Mouse (Mus musculus) T-helper 1 cell (primary cell): ENCODE measurements around the gene Ipo4.

Experiments used
- in situ Hi-C: fragments of 300-600 bp; cut with MboI, MseI; formaldehyde crosslinking; loops from one replicate; pipeline ENCODE4 v1.15.1; 2025; ENCODE audit warnings: high pct_unique_total_duplicates

Gene Ipo4

GRCm38 (mm10) chr14:55590748-55591330 is 44.9 kb downstream of the Ipo4 start, which contains the start of gene Psme2:
Gene Psme2, minus strand, starts transcription at chr14:55591113.
- in situ Hi-C loops = no loop called here

GRCm38 (mm10) chr14:55589771-55590448 is 45.8 kb downstream of the Ipo4 start:
- in situ Hi-C loops = no loop called here

GRCm38 (mm10) chr14:55589271-55589670 is 46.5 kb downstream of the Ipo4 start:
- in situ Hi-C loops = no loop called here

GRCm38 (mm10) chr14:55586149-55586548 is 49.6 kb downstream of the Ipo4 start:
- in situ Hi-C loops = no loop called here

- in situ Hi-C loops = no loop called here
Measured at GRCm38 (mm10) chr14:55585566-55585960, 50.2 kb downstream of the Ipo4 start.

- in situ Hi-C loops = no loop called here
Measured at GRCm38 (mm10) chr14:55584702-55585565, 50.8 kb downstream of the Ipo4 start, which contains the start of gene Emc9. Gene Emc9, minus strand, starts transcription at chr14:55585302.

GRCm38 (mm10) chr14:55584303-55584701 is 51.5 kb downstream of the Ipo4 start:
- in situ Hi-C loops = no loop called here

- in situ Hi-C loops = no loop called here
Measured at GRCm38 (mm10) chr14:55581981-55582681, 53.6 kb downstream of the Ipo4 start.

- in situ Hi-C loops = no loop called here
Measured at GRCm38 (mm10) chr14:55580731-55581130, 55.0 kb downstream of the Ipo4 start.

- in situ Hi-C loops = no loop called here
Measured at GRCm38 (mm10) chr14:55579511-55580496, 56.0 kb downstream of the Ipo4 start.

GRCm38 (mm10) chr14:55578668-55579269 is 57.0 kb downstream of the Ipo4 start:
- in situ Hi-C loops = no loop called here

GRCm38 (mm10) chr14:55577871-55578667 is 57.7 kb downstream of the Ipo4 start, which contains the start of gene Psme1:
Gene Psme1, plus strand, starts transcription at chr14:55578123.
- in situ Hi-C loops = no loop called here

- in situ Hi-C loops = no loop called here
Measured at GRCm38 (mm10) chr14:55576376-55576775, 59.4 kb downstream of the Ipo4 start.

GRCm38 (mm10) chr14:55575711-55576110 is 60.0 kb downstream of the Ipo4 start:
- in situ Hi-C loops = no loop called here
